Mouse (Mus musculus) T-helper 1 cell (primary cell): Measurements from ENCODE around the gene Gfi1b.

Source experiments
- in situ Hi-C: fragments of 300-600 bp; cut with MboI, MseI; formaldehyde crosslinking; loops from one replicate; pipeline ENCODE4 v1.15.1; 2025; ENCODE audit warnings: high pct_unique_total_duplicates

Gfi1b gene

GRCm38 (mm10) chr2:28598692-28599568, 22.9 kb downstream of the Gfi1b start:
- in situ Hi-C loops, result no loop called here

GRCm38 (mm10) chr2:28597733-28598547, 23.8 kb downstream of the Gfi1b start:
- in situ Hi-C loops, result no loop called here

- in situ Hi-C loops, result no loop called here
Measured at GRCm38 (mm10) chr2:28596998-28597397, 24.8 kb downstream of the Gfi1b start.

- in situ Hi-C loops, result no loop called here
Measured at GRCm38 (mm10) chr2:28596021-28596420, 25.8 kb downstream of the Gfi1b start.

- in situ Hi-C loops, result loop anchor here (5.0 kb wide), 1 partner anchor 34 kb away; no protein-coding TSS in a partner anchor
Measured at GRCm38 (mm10) chr2:28592809-28593208, 29.0 kb downstream of the Gfi1b start.

GRCm38 (mm10) chr2:28591479-28591878, 30.3 kb downstream of the Gfi1b start:
- in situ Hi-C loops, result loop anchor here (5.0 kb wide), 1 partner anchor 36 kb away; no protein-coding TSS in a partner anchor

GRCm38 (mm10) chr2:28588574-28588973, 33.2 kb downstream of the Gfi1b start:
- in situ Hi-C loops, result no loop called here

- in situ Hi-C loops, result no loop called here
Measured at GRCm38 (mm10) chr2:28585730-28586129, 36.1 kb downstream of the Gfi1b start.

GRCm38 (mm10) chr2:28585043-28585571, 36.7 kb downstream of the Gfi1b start:
- in situ Hi-C loops, result no loop called here

- in situ Hi-C loops, result no loop called here
Measured at GRCm38 (mm10) chr2:28583651-28584050, 38.1 kb downstream of the Gfi1b start, which contains the start of gene Gtf3c5. Gtf3c5 (minus strand) TSS chr2:28583751.

- in situ Hi-C loops, result no loop called here
Measured at GRCm38 (mm10) chr2:28582647-28583353, 39.0 kb downstream of the Gfi1b start.

GRCm38 (mm10) chr2:28578003-28578402, 43.8 kb downstream of the Gfi1b start:
- in situ Hi-C loops, result no loop called here

- in situ Hi-C loops, result no loop called here
Measured at GRCm38 (mm10) chr2:28576815-28577214, 45.0 kb downstream of the Gfi1b start.

GRCm38 (mm10) chr2:28575341-28575740, 46.4 kb downstream of the Gfi1b start:
- in situ Hi-C loops, result no loop called here

- in situ Hi-C loops, result no loop called here
Measured at GRCm38 (mm10) chr2:28569903-28570302, 51.9 kb downstream of the Gfi1b start.

- in situ Hi-C loops, result no loop called here
Measured at GRCm38 (mm10) chr2:28566545-28566944, 55.2 kb downstream of the Gfi1b start.

- in situ Hi-C loops, result no loop called here
Measured at GRCm38 (mm10) chr2:28564380-28564779, 57.4 kb downstream of the Gfi1b start.

- in situ Hi-C loops, result no loop called here
Measured at GRCm38 (mm10) chr2:28563830-28564229, 58.0 kb downstream of the Gfi1b start.

- in situ Hi-C loops, result no loop called here
Measured at GRCm38 (mm10) chr2:28563303-28563702, 58.5 kb downstream of the Gfi1b start, which contains the start of gene Cel. Cel (minus strand) TSS chr2:28563403.
